Mouse (Mus musculus) lung, adult 2 months (tissue): ENCODE measurements around the gene B3galt5. TPM values are rescaled to one million over a fixed set of nuclear protein-coding genes. Genes with fewer than 3 reads are reported as not detected.

Source experiments
- DNase-seq: peaks from one replicate; pipeline ENCODE4 v3.0.0; 2022
- H3K4me1 ChIP-seq: fragments of 200-500 bp; 2 replicates; pipeline ENCODE4 v1.6.1; 2011; ENCODE audit warnings: low read length; ENCODE audit not compliant: control insufficient read depth, insufficient read depth
- H3K4me3 ChIP-seq: fragments of 200-500 bp; replicated peaks from 2 replicates; pipeline ENCODE3; 2011; ENCODE audit warnings: low read depth, mild to moderate bottlenecking, control low read depth, low read length; ENCODE audit errors: extremely low read depth
- CTCF ChIP-seq: fragments of 200-500 bp; IDR thresholded peaks from 2 replicates; pipeline ENCODE4 v1.5.1; 2011; ENCODE audit warnings: mild to moderate bottlenecking, low read length, control low read depth; ENCODE audit not compliant: insufficient read depth
- POLR2A ChIP-seq: fragments of 200-500 bp; IDR thresholded peaks from 2 replicates; pipeline ENCODE4 v1.6.1; 2011; ENCODE audit warnings: low read depth, mild to moderate bottlenecking, control low read depth, low read length, borderline replicate concordance; ENCODE audit errors: extremely low read depth
- WGBS: fragments of 180-500 bp; shearing (Covaris S2); methylation state at CpG from one replicate; pipeline ENCODE4 v1.1.7; 2018; 5-methylcytosine and 5-hydroxymethylcytosine counted together
- polyA plus RNA-seq: library from polyadenylated mRNA; depleted of rRNA; stranded (reverse); fragments of >200 nt; gene quantifications from 2 replicates; pipeline ENCODE4 v1.2.3, GENCODE M21; 2012

B3galt5 gene
- polyA plus RNA-seq, 1 experiment: not detected

GRCm38 (mm10) chr16:96249635-96250034, 14.0 kb downstream of the B3galt5 start:
- 81% methylated on average over 7 of the region's 7 CpGs for WGBS
- no peak for DNase-seq
- TF ChIP-seq POLR2A (no peak), CTCF (no peak)
- no peaks in the 10 kb centered on the region for H3K4me1 ChIP-seq
- H3K4me3 ChIP-seq: no peak overlapping the region

- Histone ChIP-seq H3K4me3 (no peak overlapping the region), H3K4me1 (no peaks in the 10 kb centered on the region)
- DNase-seq: no peak
- 92% methylated on average over 1 of the region's 1 CpGs for WGBS
- no peak for TF ChIP-seq CTCF
- no peak for TF ChIP-seq POLR2A
These were observed 16.5 kb downstream of the B3galt5 start for GRCm38 (mm10) chr16:96252146-96252545.

GRCm38 (mm10) chr16:96258429-96258828, 22.8 kb downstream of the B3galt5 start:
- TF ChIP-seq CTCF (no peak), POLR2A (no peak)
- Histone ChIP-seq H3K4me1 (no peaks in the 10 kb centered on the region), H3K4me3 (no peak overlapping the region)
- DNase-seq: no peak
- 82% methylated on average over 8 of the region's 8 CpGs for WGBS

- H3K4me1 ChIP-seq: no peaks in the 10 kb centered on the region
- no peak overlapping the region for H3K4me3 ChIP-seq
- no peak for DNase-seq
- 76% methylated on average over 2 of the region's 2 CpGs for WGBS
- TF ChIP-seq POLR2A: no peak
- TF ChIP-seq CTCF: no peak
These were observed 36.1 kb downstream of the B3galt5 start for GRCm38 (mm10) chr16:96271736-96272135.

GRCm38 (mm10) chr16:96272929-96273619, 37.5 kb downstream of the B3galt5 start:
- WGBS: 37% methylated on average over 14 of the region's 14 CpGs
- Histone ChIP-seq H3K4me1 (no peaks in the 10 kb centered on the region), H3K4me3 (no peak overlapping the region)
- no peak for DNase-seq
- TF ChIP-seq POLR2A: no peak
- TF ChIP-seq CTCF: no peak

- H3K4me1 ChIP-seq: no peaks in the 10 kb centered on the region
- 50% methylated on average over 3 of the region's 3 CpGs for WGBS
- TF ChIP-seq POLR2A (no peak), CTCF (no peak)
- no peak overlapping the region for H3K4me3 ChIP-seq
- DNase-seq: no peak
These were observed 41.0 kb downstream of the B3galt5 start for GRCm38 (mm10) chr16:96276596-96276995.

GRCm38 (mm10) chr16:96278491-96279224, 43.1 kb downstream of the B3galt5 start:
- no peak for TF ChIP-seq POLR2A
- no peak for TF ChIP-seq CTCF
- Histone ChIP-seq H3K4me3 (no peak overlapping the region), H3K4me1 (no peaks in the 10 kb centered on the region)
- WGBS: 71% methylated on average over 9 of the region's 9 CpGs
- DNase-seq: no peak

GRCm38 (mm10) chr16:96280719-96281605, 45.4 kb downstream of the B3galt5 start:
- H3K4me3 ChIP-seq: no peak overlapping the region
- H3K4me1 ChIP-seq: no peaks in the 10 kb centered on the region
- no peak for DNase-seq
- 7% methylated on average over 38 of the region's 38 CpGs for WGBS
- no peak for TF ChIP-seq CTCF
- TF ChIP-seq POLR2A: no peak

- Histone ChIP-seq H3K4me1 (no peaks in the 10 kb centered on the region), H3K4me3 (no peak overlapping the region)
- DNase-seq: no peak
- WGBS: 84% methylated on average over 9 of the region's 9 CpGs
- TF ChIP-seq CTCF (no peak), POLR2A (no peak)
These were observed 47.0 kb downstream of the B3galt5 start for GRCm38 (mm10) chr16:96282566-96282965.
